ENCODE assay signal across 35 mouse cellular contexts in genomic region chr12:8878752-8879151, GRCm38 (mm10).
"Had no signal": no experiment of that assay in that cellular context is flagged by ENCODE, and none has a peak within 500 bp of the region (broad histone marks: within the 10 kb centered on the region; RNA-seq: fewer than 3 reads in every experiment).

No protein-coding gene starts in this region.

- H3K27me3 ChIP-seq: heart, embryonic 12.5 days; heart, embryonic 13.5 days; heart, embryonic 15.5 days; hindbrain, embryonic 12.5 days; hindbrain, embryonic 13.5 days; hindbrain, embryonic 15.5 days; intestine, embryonic 15.5 days; kidney, embryonic 15.5 days had no signal

- DNase-seq: heart, adult 2 months; heart, postnatal 10 days; heart, postnatal 14 days; heart, postnatal 36 days; heart, postnatal 4 days; kidney, adult 11 months; kidney, adult 18-20 months; kidney, adult 2 months; kidney, adult 8-10 months; kidney, adult 9 months; kidney, postnatal 10 days; kidney, postnatal 14 days; kidney, postnatal 25 days; kidney, postnatal 36 days; kidney, postnatal 4 days; layer of hippocampus, adult 9-11 months had no signal

- H3K36me3 ChIP-seq: heart, embryonic 10.5 days; heart, embryonic 12.5 days; heart, embryonic 13.5 days; heart, embryonic 15.5 days; hindbrain, embryonic 10.5 days; hindbrain, embryonic 12.5 days; hindbrain, embryonic 13.5 days; hindbrain, embryonic 15.5 days; intestine, embryonic 15.5 days; kidney, embryonic 15.5 days had no signal

- H3K9ac ChIP-seq: heart, embryonic 12.5 days; heart, embryonic 13.5 days; heart, embryonic 15.5 days; hindbrain, embryonic 12.5 days; hindbrain, embryonic 13.5 days; hindbrain, embryonic 14.5 days; hindbrain, embryonic 15.5 days; intestine, embryonic 15.5 days; kidney, embryonic 15.5 days had no signal

- H3K9me3 ChIP-seq: heart, embryonic 10.5 days; heart, embryonic 12.5 days; heart, embryonic 13.5 days; heart, embryonic 15.5 days; hindbrain, embryonic 10.5 days; hindbrain, embryonic 12.5 days; hindbrain, embryonic 13.5 days; hindbrain, embryonic 15.5 days; intestine, embryonic 15.5 days; kidney, embryonic 15.5 days had no signal

- H3K4me1 ChIP-seq: heart, embryonic 15.5 days; hindbrain, embryonic 12.5 days; hindbrain, embryonic 13.5 days; hindbrain, embryonic 15.5 days had no signal

- H3K27ac ChIP-seq: heart, embryonic 10.5 days; heart, embryonic 13.5 days; heart, embryonic 15.5 days; hindbrain, embryonic 10.5 days; hindbrain, embryonic 12.5 days; hindbrain, embryonic 13.5 days; hindbrain, embryonic 14.5 days; hindbrain, embryonic 15.5 days; hindbrain, postnatal 0 days; intestine, embryonic 15.5 days; kidney, embryonic 15.5 days; kidney, postnatal 0 days; layer of hippocampus, adult 2 months had no signal

- ATAC-seq: hindbrain, embryonic 16.5 days; hindbrain, postnatal 0 days; inflammation-experienced regulatory T-cells, adult 6 months; intestine, embryonic 15.5 days; intestine, embryonic 16.5 days; intestine, postnatal 0 days had no signal

- H3K4me3 ChIP-seq: heart, adult 2 months; heart, embryonic 10.5 days; heart, embryonic 12.5 days; heart, embryonic 13.5 days; heart, embryonic 15.5 days; hindbrain, embryonic 10.5 days; hindbrain, embryonic 12.5 days; hindbrain, embryonic 13.5 days; hindbrain, embryonic 15.5 days; intestine, embryonic 15.5 days; kidney, embryonic 15.5 days; layer of hippocampus, adult 2 months had no signal

- H3K4me2 ChIP-seq: heart, embryonic 11.5 days; heart, embryonic 12.5 days; heart, embryonic 13.5 days; heart, embryonic 15.5 days; hindbrain, embryonic 12.5 days; hindbrain, embryonic 13.5 days; hindbrain, embryonic 14.5 days; hindbrain, embryonic 15.5 days; intestine, embryonic 15.5 days; kidney, embryonic 15.5 days had no signal
